Mouse (Mus musculus): ENCODE data around the gene Zfp335. TPM values are rescaled to one million over a fixed set of nuclear protein-coding genes. Genes with fewer than 3 reads are reported as not detected.

Gene Zfp335
- 53.7 TPM for total RNA-seq (2023)

GRCm38 (mm10) chr2:164911086-164912048, at the start of gene Zfp335:
TSS of gene Zfp335 (minus strand) at chr2:164911757.

DNA sequence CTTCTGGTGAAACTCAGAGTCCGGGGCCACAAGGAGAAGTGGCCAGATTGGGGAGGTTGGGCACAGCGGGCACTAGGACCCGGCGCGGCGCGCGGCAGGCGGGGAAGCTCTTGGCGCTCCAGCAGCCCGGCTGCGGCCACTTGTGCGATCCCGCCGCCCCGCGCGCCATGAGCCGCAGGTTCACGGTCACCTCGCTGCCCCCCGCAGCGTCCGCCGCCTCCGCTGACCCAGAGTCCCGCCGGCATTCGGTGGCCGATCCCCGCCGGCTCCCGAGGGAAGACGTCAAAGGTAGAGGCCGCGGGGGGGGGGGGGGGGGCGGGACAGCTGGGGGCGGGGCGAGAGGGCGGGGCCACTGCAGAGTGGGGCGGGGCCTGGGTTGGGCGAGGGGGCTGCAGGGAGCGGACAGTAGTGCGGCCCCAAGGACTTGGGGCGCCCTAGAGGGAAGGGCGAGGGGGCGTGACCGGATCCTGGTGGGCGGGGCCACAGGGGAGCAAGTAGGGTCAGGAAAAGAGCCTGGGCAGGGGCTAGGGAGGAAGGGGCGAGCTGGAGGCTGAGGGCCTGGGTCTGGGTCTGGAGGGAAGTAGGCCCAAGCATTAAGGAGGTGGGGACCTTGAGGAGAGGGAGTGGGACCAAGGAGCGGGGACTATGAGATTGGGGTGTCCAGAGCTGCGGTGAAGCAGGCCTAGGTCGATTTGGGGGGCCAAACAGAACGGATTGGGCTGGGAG, 49.3 kb upstream of the Zfp335 start, which contains the start of gene Slc12a5:
TSS of gene Slc12a5 (plus strand) at position 87 of the 726 bp plus-strand sequence.

DNA sequence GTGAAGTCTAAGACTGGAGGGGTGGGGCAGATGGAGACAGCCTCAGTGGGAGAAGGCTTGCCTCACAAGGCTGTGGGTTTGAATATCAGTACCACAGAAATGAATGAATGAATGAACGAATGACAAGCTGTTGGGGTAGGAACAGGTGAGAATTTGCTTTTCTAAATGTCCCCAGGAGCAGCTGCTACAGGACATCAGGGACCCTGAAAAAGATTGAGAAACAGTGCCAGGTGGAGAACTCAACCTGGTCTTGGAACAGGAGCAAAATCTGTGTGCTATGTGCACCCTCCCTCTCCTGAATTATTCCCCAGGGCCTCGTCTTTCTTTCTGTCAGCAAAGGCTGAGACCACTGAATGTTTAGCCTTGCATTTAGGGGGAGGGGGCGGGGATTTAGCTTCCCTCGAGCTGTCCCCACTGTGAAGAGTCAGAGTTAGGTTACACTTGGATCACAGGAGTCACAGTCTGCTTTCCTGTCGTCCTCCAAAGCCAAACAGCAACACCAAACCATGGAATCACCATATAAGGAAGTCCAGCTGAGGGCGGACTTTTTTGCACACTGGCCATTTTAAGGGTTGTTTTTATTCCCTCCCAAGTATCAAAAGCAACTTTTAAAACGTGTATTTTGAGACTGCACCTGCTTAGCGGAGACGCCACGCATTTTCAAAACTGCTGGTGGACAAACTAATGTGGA, 28.7 kb upstream of the Zfp335 start, which contains the start of gene Mmp9:
TSS of gene Mmp9 (plus strand) at position 641 of the 691 bp plus-strand sequence.

GRCm38 (mm10) chr2:164879228-164879567, 32.4 kb downstream of the Zfp335 start, which contains the start of gene Pcif1:
TSS of gene Pcif1 (plus strand) at chr2:164879304.

GRCm38 (mm10) chr2:164857101-164857821, 54.3 kb downstream of the Zfp335 start, which contains the start of gene Pltp:
TSS of gene Pltp (minus strand) at chr2:164857711.

Other genes starting within 250 kb of the Zfp335 start
- not detected for gene Wfdc11, start 237.7 kb downstream of the Zfp335 start, total RNA-seq (2023)
- gene Wfdc13, start 226.7 kb downstream of the Zfp335 start, total RNA-seq (2023) = not detected
- not detected for gene Spint4, start 213.3 kb downstream of the Zfp335 start, total RNA-seq (2023)
- gene Spint5, start 196.5 kb downstream of the Zfp335 start, total RNA-seq (2023) = not detected
- gene Wfdc3, start 165.8 kb downstream of the Zfp335 start, total RNA-seq (2023) = not detected
- gene Dnttip1, start 165.8 kb downstream of the Zfp335 start, total RNA-seq (2023) = 49.4 TPM
- 2.8 TPM for gene Ube2c, start 141.9 kb downstream of the Zfp335 start, total RNA-seq (2023)
- gene Tnnc2, start 131.8 kb downstream of the Zfp335 start, total RNA-seq (2023) = 1.2 TPM
- 0.35 TPM for gene Snx21, start 125.9 kb downstream of the Zfp335 start, total RNA-seq (2023)
- gene Acot8, start 106.9 kb downstream of the Zfp335 start, total RNA-seq (2023) = 33.9 TPM
- gene Zswim3, start 106.7 kb downstream of the Zfp335 start, total RNA-seq (2023) = 2.2 TPM
- gene Zswim1, start 89.1 kb downstream of the Zfp335 start, total RNA-seq (2023) = 10.8 TPM
- not detected for gene Spata25, start 83.2 kb downstream of the Zfp335 start, total RNA-seq (2023)
- 103 TPM for gene Ctsa, start 78.9 kb downstream of the Zfp335 start, total RNA-seq (2023)
- 0.59 TPM for gene Neurl2, start 78.3 kb downstream of the Zfp335 start, total RNA-seq (2023)
- 2.6 TPM for gene Pltp, start 54.0 kb downstream of the Zfp335 start, total RNA-seq (2023)
- gene Pcif1, start 32.5 kb downstream of the Zfp335 start, total RNA-seq (2023) = 144 TPM
- gene Mmp9, start 29.0 kb upstream of the Zfp335 start, total RNA-seq (2023) = 1.6 TPM
- not detected for gene Slc12a5, start 49.0 kb upstream of the Zfp335 start, total RNA-seq (2023)
- gene Ncoa5, start 123.1 kb upstream of the Zfp335 start, total RNA-seq (2023) = 41.4 TPM
- gene Cd40, start 143.9 kb upstream of the Zfp335 start, total RNA-seq (2023) = 10.3 TPM
- gene 1700025C18Rik, start 179.0 kb upstream of the Zfp335 start, total RNA-seq (2023) = not detected